Mouse (Mus musculus) adrenal gland, postnatal 0 days (tissue): Measurements from ENCODE around the gene Tenm4. TPM values are rescaled to one million over a fixed set of nuclear protein-coding genes. Genes with fewer than 3 reads are reported as not detected.

Experiments used
- microRNA-seq: library from miRNA; unstranded; fragments of <30 nt; microRNA quantifications from one replicate; pipeline ENCODE4, GENCODE M21; 2016; ENCODE audit warnings: borderline replicate concordance; ENCODE audit not compliant: insufficient number of aligned reads
- polyA plus RNA-seq: library from polyadenylated mRNA; unstranded; fragments of >200 nt; fragmentation: Nextera tagmentation; extraction: Ambion mirVana; gene quantifications from 2 replicates; pipeline ENCODE4 v1.2.1, GENCODE M21; 2015

The Tenm4 gene
- 8.2 and 9.6 TPM in 2 replicates for polyA plus RNA-seq

GRCm38 (mm10) chr7:96170924-96171595 is at the start of gene Tenm4:
TSS of gene Tenm4 (plus strand) at chr7:96171246.

GRCm38 (mm10) chr7:96951281-96952051 is 780.4 kb downstream of the Tenm4 start, which contains the start of gene Nars2:
TSS of gene Nars2 (plus strand) at chr7:96951505.

Small RNA genes within 50 kb of the gene (microRNA-seq; reads per million reads assigned to microRNA genes)
- gene Mir6394 (not detected), gene Mir708 (365 reads per million, percentile 61 among the genes with 10 or more reads in this experiment)
